Mouse (Mus musculus) embryonic facial prominence, embryonic 10.5 days (tissue): ENCODE measurements around the gene Rundc3a. TPM values are rescaled to one million over a fixed set of nuclear protein-coding genes. Genes with fewer than 3 reads are reported as not detected.

Source experiments
- DNase-seq: peaks from one replicate; pipeline ENCODE4 v3.0.0-alpha.2; 2017; ENCODE audit warnings: low spot score
- H3K27ac ChIP-seq: fragments of 300-500 bp; sonication (generic); replicated peaks from 2 replicates; pipeline ENCODE4 v1.5.1; 2016; ENCODE audit warnings: mild to moderate bottlenecking
- H3K27me3 ChIP-seq: fragments of 300-500 bp; sonication (generic); replicated peaks from 2 replicates; pipeline ENCODE4 v1.6.1; 2016; ENCODE audit warnings: low read depth, mild to moderate bottlenecking; ENCODE audit not compliant: poor library complexity, severe bottlenecking
- H3K36me3 ChIP-seq: fragments of 300-500 bp; sonication (generic); replicated peaks from 2 replicates; pipeline ENCODE4 v1.6.1; 2016; ENCODE audit warnings: mild to moderate bottlenecking, moderate library complexity
- H3K4me1 ChIP-seq: fragments of 300-500 bp; sonication (generic); 2 replicates; pipeline ENCODE4 v1.6.1; 2016
- H3K4me3 ChIP-seq: fragments of 300-500 bp; sonication (generic); 2 replicates; pipeline ENCODE4 v1.5.1; 2016; ENCODE audit warnings: mild to moderate bottlenecking, moderate library complexity
- H3K9me3 ChIP-seq: fragments of 300-500 bp; sonication (generic); 2 replicates; pipeline ENCODE4 v1.6.1; 2016; ENCODE audit warnings: mild to moderate bottlenecking
- WGBS: fragments of 180-500 bp; shearing (Covaris S2); methylation state at CpG from one replicate; pipeline ENCODE4 v1.1.7; 2016; 5-methylcytosine and 5-hydroxymethylcytosine counted together
- polyA plus RNA-seq: library from polyadenylated mRNA; unstranded; fragments of >200 nt; fragmentation: Nextera tagmentation; extraction: Ambion mirVana; gene quantifications from 2 replicates; pipeline ENCODE4 v1.2.1, GENCODE M21; 2016

Gene Rundc3a
- 10.0 and 11.9 TPM in 2 replicates for polyA plus RNA-seq

DNA sequence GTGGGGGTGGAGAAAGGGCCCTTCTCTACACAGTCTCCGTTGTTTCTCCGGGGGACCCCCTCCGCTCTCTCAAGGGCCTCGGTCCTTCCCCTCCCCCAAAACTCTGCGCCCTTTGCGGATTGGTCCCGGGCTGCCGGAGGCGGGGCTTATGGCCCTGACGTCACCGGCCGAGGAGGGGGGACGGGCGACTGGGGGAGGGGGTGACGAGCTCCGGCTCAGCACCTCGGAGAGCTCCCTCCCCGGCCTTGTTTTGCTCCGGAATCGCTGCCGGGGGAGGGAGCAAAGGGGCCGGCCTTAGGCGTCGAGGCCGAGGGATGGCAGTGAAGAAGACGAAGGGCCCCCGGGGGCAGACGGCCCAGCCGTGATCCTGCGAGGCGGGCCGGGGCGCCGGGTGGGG is at the start of gene Rundc3a:
TSS of gene Rundc3a (plus strand) at position 166 of the 397 bp plus-strand sequence.
- H3K4me1 ChIP-seq: peaks cover 48% of the 10 kb centered on the region

GRCm38 (mm10) chr11:102344458-102344857 is 48.7 kb upstream of the Rundc3a start:
- Histone ChIP-seq H3K27me3 (no peaks in the 10 kb centered on the region), H3K4me1 (peaks cover 4% of the 10 kb centered on the region), H3K36me3 (no peaks in the 10 kb centered on the region), H3K9me3 (no peaks in the 10 kb centered on the region), H3K4me3 (no peak overlapping the region), H3K27ac (no peak overlapping the region)
- WGBS: 91% methylated on average over 3 of the region's 3 CpGs
- no peak for DNase-seq

More for the DNA sequence above, at the start of gene Rundc3a:
- no peaks in the 10 kb centered on the region for H3K9me3 ChIP-seq
- H3K4me3 ChIP-seq: peak within 1 kb of the TSS; percentile 66
- peak within 1 kb of the TSS; percentile 76 for H3K27ac ChIP-seq
- under 1% methylated on average over 34 of the region's 34 CpGs for WGBS
- H3K36me3 ChIP-seq: no peaks in the 10 kb centered on the region
- peak; percentile 96 for DNase-seq
- H3K27me3 ChIP-seq: peaks cover 46% of the 10 kb centered on the region

DNA sequence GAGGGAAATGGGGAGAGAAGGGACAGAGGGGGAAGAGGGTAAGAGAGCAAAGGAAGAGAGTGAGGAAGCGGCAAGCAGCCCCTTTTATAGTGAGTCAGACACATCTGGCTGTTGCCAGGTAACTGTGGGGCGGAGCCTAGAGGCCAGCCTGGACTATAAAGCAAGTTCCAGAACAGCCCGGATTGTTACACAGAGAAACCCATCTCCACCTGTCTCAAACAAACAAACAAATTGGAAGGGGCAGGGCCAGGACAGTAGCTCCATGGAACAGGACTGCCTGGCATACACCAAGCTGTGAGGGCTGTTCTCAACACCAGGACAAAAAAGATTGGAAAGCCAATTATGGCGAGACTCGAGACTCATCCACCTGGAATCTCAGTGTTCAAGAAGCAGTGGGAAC is 46.3 kb upstream of the Rundc3a start:
- no peaks in the 10 kb centered on the region for H3K36me3 ChIP-seq
- H3K27me3 ChIP-seq: peaks cover 4% of the 10 kb centered on the region; the same call in 1 of the 2 replicates
- WGBS: 70% methylated on average over 5 of the region's 5 CpGs
- H3K27ac ChIP-seq: no peak overlapping the region
- no peaks in the 10 kb centered on the region for H3K9me3 ChIP-seq
- DNase-seq: no peak
- peaks cover 4% of the 10 kb centered on the region for H3K4me1 ChIP-seq
- no peak overlapping the region for H3K4me3 ChIP-seq

GRCm38 (mm10) chr11:102347683-102348082 is 45.5 kb upstream of the Rundc3a start:
- WGBS: 67% methylated on average over 5 of the region's 5 CpGs
- Histone ChIP-seq H3K27me3 (peaks cover 4% of the 10 kb centered on the region; the same call in 1 of the 2 replicates), H3K4me1 (peaks cover 4% of the 10 kb centered on the region), H3K27ac (no peak overlapping the region), H3K4me3 (no peak overlapping the region), H3K36me3 (no peaks in the 10 kb centered on the region), H3K9me3 (no peaks in the 10 kb centered on the region)
- no peak for DNase-seq

- 88% methylated on average over 7 of the region's 7 CpGs for WGBS
- Histone ChIP-seq H3K27ac (no peak overlapping the region), H3K27me3 (peaks cover 4% of the 10 kb centered on the region; the same call in 1 of the 2 replicates), H3K36me3 (no peaks in the 10 kb centered on the region), H3K9me3 (no peaks in the 10 kb centered on the region), H3K4me1 (peaks cover 4% of the 10 kb centered on the region), H3K4me3 (no peak overlapping the region)
- no peak for DNase-seq
Observed at GRCm38 (mm10) chr11:102348101-102348585, 45.1 kb upstream of the Rundc3a start.

DNA sequence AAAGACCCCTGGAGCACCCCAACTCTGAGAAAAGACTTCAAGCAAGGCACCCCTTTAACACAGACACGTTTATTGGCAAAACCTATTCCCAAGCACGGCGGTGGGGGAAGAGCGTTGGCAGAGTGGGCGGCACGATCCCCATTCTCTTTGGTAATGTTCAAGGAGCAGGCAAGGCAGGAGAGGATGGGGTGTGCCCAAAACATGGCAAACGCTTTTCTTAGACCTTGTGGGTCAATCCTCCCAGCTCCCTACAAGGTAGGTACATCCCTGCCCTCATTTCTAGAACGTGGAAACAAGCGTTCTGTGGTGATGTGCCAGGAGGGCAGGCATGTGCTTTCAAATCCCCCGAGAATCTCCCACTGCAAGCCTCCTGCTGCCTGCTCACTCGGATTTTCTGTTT is 44.4 kb upstream of the Rundc3a start:
- WGBS: 87% methylated on average over 11 of the region's 11 CpGs

GRCm38 (mm10) chr11:102349189-102349954 is 43.8 kb upstream of the Rundc3a start:
- no peak for DNase-seq
- Histone ChIP-seq H3K9me3 (no peaks in the 10 kb centered on the region), H3K36me3 (no peaks in the 10 kb centered on the region), H3K27ac (no peak overlapping the region), H3K4me1 (peaks cover 4% of the 10 kb centered on the region), H3K4me3 (no peak overlapping the region), H3K27me3 (peaks cover 4% of the 10 kb centered on the region; the same call in 1 of the 2 replicates)
- 83% methylated on average over 3 of the region's 3 CpGs for WGBS

More for the DNA sequence above, 44.4 kb upstream of the Rundc3a start:
- no peaks in the 10 kb centered on the region for H3K36me3 ChIP-seq
- H3K27ac ChIP-seq: no peak overlapping the region
- H3K4me3 ChIP-seq: no peak overlapping the region
- no peaks in the 10 kb centered on the region for H3K9me3 ChIP-seq
- H3K27me3 ChIP-seq: peaks cover 4% of the 10 kb centered on the region; the same call in 1 of the 2 replicates
- peaks cover 4% of the 10 kb centered on the region for H3K4me1 ChIP-seq
- DNase-seq: no peak

DNA sequence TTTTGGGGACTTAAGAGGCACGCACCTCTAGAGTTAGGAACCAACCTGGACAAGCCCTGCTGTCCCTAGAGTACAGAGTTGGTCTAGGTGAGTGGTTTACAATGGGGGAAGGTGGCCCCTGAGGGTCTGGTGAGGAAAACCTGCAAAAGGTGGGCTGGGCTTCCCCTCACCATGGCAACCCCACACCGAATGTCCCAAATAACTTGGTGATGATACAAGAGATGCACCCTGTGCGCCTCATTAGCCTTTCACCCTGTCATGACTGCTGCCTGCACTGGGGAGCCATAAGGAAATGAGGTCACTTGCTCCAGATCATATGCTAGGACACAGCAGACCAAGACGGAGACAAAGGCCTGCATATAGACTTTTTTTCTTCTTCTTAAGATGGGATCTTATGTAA is 42.8 kb upstream of the Rundc3a start:
- 85% methylated on average over 4 of the region's 4 CpGs for WGBS
- peaks cover 4% of the 10 kb centered on the region; the same call in 1 of the 2 replicates for H3K27me3 ChIP-seq
- no peak overlapping the region for H3K4me3 ChIP-seq
- H3K4me1 ChIP-seq: peaks cover 4% of the 10 kb centered on the region
- H3K27ac ChIP-seq: no peak overlapping the region
- H3K36me3 ChIP-seq: no peaks in the 10 kb centered on the region
- no peak for DNase-seq
- no peaks in the 10 kb centered on the region for H3K9me3 ChIP-seq

DNA sequence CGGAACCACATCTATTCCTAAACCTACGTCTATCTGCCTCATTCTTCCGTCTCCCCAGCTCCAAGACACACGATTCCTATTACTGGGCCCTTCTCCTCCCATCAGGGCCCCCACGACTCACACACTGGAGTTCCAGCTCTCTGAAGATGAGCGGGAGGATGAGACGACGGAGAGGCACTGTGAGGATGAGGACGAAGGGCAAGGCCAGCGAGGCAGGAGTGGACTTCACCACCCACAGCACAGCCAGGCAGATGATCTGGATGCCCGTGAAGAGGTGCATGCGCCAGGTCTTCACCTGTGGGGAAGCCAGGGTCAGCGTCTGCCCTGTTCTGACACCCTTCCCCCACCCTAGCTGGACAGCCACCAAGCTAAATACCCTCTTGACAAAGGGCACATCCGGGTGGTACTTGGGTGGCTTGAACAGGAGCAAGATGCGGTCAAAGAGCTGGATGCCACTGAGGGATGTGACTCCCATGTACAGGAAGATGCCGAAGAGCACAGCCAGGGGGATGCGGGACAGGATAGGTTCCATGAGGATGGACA is 42.2 kb upstream of the Rundc3a start:
- no peak overlapping the region for H3K27ac ChIP-seq
- H3K4me3 ChIP-seq: no peak overlapping the region
- WGBS: 87% methylated on average over 17 of the region's 17 CpGs
- H3K27me3 ChIP-seq: peaks cover 4% of the 10 kb centered on the region; the same call in 1 of the 2 replicates
- H3K9me3 ChIP-seq: no peaks in the 10 kb centered on the region
- H3K4me1 ChIP-seq: peaks cover 4% of the 10 kb centered on the region
- no peaks in the 10 kb centered on the region for H3K36me3 ChIP-seq
- DNase-seq: no peak

GRCm38 (mm10) chr11:102352378-102352777 is 40.8 kb upstream of the Rundc3a start:
- peaks cover 12% of the 10 kb centered on the region for H3K27me3 ChIP-seq
- DNase-seq: no peak
- no peaks in the 10 kb centered on the region for H3K36me3 ChIP-seq
- H3K27ac ChIP-seq: no peak overlapping the region
- 46% methylated on average over 5 of the region's 5 CpGs for WGBS
- H3K9me3 ChIP-seq: no peaks in the 10 kb centered on the region
- H3K4me1 ChIP-seq: no peaks in the 10 kb centered on the region
- no peak overlapping the region for H3K4me3 ChIP-seq

- H3K27ac ChIP-seq: no peak overlapping the region
- no peak for DNase-seq
- no peaks in the 10 kb centered on the region for H3K36me3 ChIP-seq
- WGBS: 44% methylated on average over 8 of the region's 8 CpGs
- no peaks in the 10 kb centered on the region for H3K9me3 ChIP-seq
- H3K4me3 ChIP-seq: no peak overlapping the region
- H3K4me1 ChIP-seq: 0 out of 2 replicates have a peak, but pooled peaks cover under 1% of the 10 kb centered on the region
- H3K27me3 ChIP-seq: peaks cover 12% of the 10 kb centered on the region
Observed at GRCm38 (mm10) chr11:102353021-102353431, 40.2 kb upstream of the Rundc3a start.

- H3K9me3 ChIP-seq: no peaks in the 10 kb centered on the region
- H3K27me3 ChIP-seq: peaks cover 12% of the 10 kb centered on the region
- H3K36me3 ChIP-seq: no peaks in the 10 kb centered on the region
- peaks cover 4% of the 10 kb centered on the region; the same call in 1 of the 2 replicates for H3K4me1 ChIP-seq
- H3K4me3 ChIP-seq: no peak overlapping the region
- no peak overlapping the region for H3K27ac ChIP-seq
- 92% methylated on average over 3 of the region's 3 CpGs for WGBS
- no peak for DNase-seq
Observed at GRCm38 (mm10) chr11:102355501-102355900, 37.7 kb upstream of the Rundc3a start.
